Mouse (Mus musculus): Measurements from ENCODE around the gene Ube2n.

DNA sequence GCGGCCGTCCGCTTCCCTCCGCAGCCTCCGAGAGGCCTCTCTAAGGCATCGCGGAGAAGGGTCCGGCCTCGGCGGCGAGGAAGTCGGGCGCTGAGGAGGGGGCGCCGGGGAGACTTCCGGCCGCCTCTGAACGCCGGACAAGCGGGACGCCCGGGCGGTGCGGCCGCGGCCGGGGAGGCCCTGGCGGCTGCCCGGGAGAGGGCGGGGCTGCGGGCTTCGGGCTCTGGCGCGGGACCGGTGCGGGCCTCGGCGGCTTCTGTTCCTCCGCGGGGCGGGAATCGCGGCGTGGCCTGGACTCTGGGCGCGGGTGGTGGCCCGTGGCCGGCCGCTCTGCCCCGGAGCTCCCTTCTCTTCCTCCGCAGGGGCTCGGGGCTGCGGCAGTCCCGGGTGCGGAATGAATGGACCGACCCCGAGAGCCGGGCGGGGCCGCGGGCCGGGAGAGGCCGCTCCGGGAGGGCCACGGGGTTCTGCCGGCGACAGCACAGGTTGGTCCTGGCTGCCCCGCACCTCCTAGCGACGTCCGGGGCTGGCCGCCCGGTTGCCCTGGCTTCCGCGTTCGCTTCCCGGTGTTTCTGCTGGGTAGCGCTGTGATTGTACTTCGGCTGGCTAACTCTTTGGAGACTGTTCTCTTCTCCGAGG lies 467 bp downstream of the Ube2n start:
- no peak for TF ChIP-seq CTCF (IDR thresholded peaks at IDR 0.05; ENCODE audit: borderline replicate concordance, control insufficient read depth, extremely low read depth, insufficient read depth, low read length, poor library complexity)
- no peak; the same call in 1 of the 2 replicates for TF ChIP-seq POLR2A (IDR thresholded peaks at IDR 0.05; ENCODE audit: control insufficient read depth, extremely low read depth, insufficient read depth, low read length, poor library complexity)
